Mouse (Mus musculus): ENCODE measurements at regions not wholly inside any gene's neighbourhood (a gene's known extent, or its start where the extent isn't known, plus 50 kb on each side); places are given as distances from the start of the nearest gene placed in this dataset.
A peak's percentile ranks its signal among the peaks of the same experiment; 100 is the strongest.
"Not testable (repeated sequence)": the region's sequence is repeated elsewhere in the genome, so short reads cannot be mapped to it uniquely, and the experiment has no call there.

GRCm38 (mm10) chr16:9016040-9016761 is 186.3 kb downstream of the 1810013L24Rik start:
- H3K9me3 ChIP-seq (replicated peaks): no peaks in the 10 kb centered on the region
- no peak overlapping the region for H3K27ac ChIP-seq (ENCODE audit: poor library complexity, severe bottlenecking)
- ATAC-seq (ENCODE audit: insufficient number of reproducible peaks, low FRiP score): no peak
- H3K4me3 ChIP-seq: peak overlapping the region; percentile 23
- H3K4me1 ChIP-seq (replicated peaks): 0 out of 2 replicates have a peak, but pooled peaks cover 5% of the 10 kb centered on the region
- WGBS: 60% methylated on average over 13 of the region's 13 CpGs
- H3K9ac ChIP-seq: no peak overlapping the region
- H3K27me3 ChIP-seq (replicated peaks): no peaks in the 10 kb centered on the region
- H3K36me3 ChIP-seq: no peaks in the 10 kb centered on the region
- peak overlapping the region; percentile 53 for H3K4me2 ChIP-seq

- Histone ChIP-seq H3K9me3 (replicated peaks) (no peaks in the 10 kb centered on the region), H3K9ac (no peak overlapping the region), H3K4me1 (replicated peaks) (0 out of 2 replicates have a peak, but pooled peaks cover 5% of the 10 kb centered on the region), H3K27me3 (replicated peaks) (no peaks in the 10 kb centered on the region), H3K36me3 (no peaks in the 10 kb centered on the region), H3K27ac (ENCODE audit: poor library complexity, severe bottlenecking) (no peak overlapping the region), H3K4me3 (no peak overlapping the region), H3K4me2 (peak overlapping the region; percentile 53; the same call in 1 of the 2 replicates)
- ATAC-seq (ENCODE audit: insufficient number of reproducible peaks, low FRiP score): no peak
- WGBS: 56% methylated on average over 7 of the region's 7 CpGs
Observed at GRCm38 (mm10) chr16:9016762-9017086, 186.8 kb downstream of the 1810013L24Rik start.

- no peaks in the 10 kb centered on the region for H3K27me3 ChIP-seq (replicated peaks)
- H3K9me3 ChIP-seq (replicated peaks): no peaks in the 10 kb centered on the region
- no peak overlapping the region for H3K4me3 ChIP-seq
- H3K4me1 ChIP-seq (replicated peaks): no peaks in the 10 kb centered on the region
- H3K4me2 ChIP-seq: no peak overlapping the region
- 73% methylated on average over 4 of the region's 4 CpGs for WGBS
- ATAC-seq (ENCODE audit: insufficient number of reproducible peaks, low FRiP score): no peak
- no peak overlapping the region for H3K9ac ChIP-seq
- no peaks in the 10 kb centered on the region for H3K36me3 ChIP-seq
- no peak overlapping the region for H3K27ac ChIP-seq (ENCODE audit: poor library complexity, severe bottlenecking)
Observed at GRCm38 (mm10) chr16:9030717-9031116, 200.8 kb downstream of the 1810013L24Rik start.

DNA sequence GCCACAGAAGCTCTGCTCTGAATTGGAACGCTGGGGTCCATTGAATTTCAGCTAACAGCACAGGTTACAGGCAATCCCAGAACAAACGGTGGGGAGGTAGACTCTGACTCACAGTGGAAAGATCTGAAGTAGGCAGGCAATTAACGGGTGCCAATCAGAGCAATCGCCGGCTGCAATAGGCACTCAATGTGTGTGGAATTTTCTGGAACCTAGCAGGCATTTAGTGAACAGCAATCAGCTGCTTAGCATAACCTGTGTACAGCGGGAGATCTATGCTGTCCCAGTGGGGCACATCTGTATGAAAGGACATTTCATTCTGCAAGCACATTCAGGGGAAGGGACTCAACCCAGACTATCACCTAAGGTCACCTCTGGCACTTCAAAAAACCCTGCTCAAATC is 213.4 kb downstream of the 1810013L24Rik start:
- 72% methylated on average over 6 of the region's 6 CpGs for WGBS
- Histone ChIP-seq H3K4me1 (replicated peaks) (no peaks in the 10 kb centered on the region), H3K9ac (no peak overlapping the region), H3K4me2 (no peak overlapping the region), H3K9me3 (replicated peaks) (no peaks in the 10 kb centered on the region), H3K36me3 (no peaks in the 10 kb centered on the region), H3K27me3 (replicated peaks) (no peaks in the 10 kb centered on the region), H3K4me3 (no peak overlapping the region), H3K27ac (ENCODE audit: poor library complexity, severe bottlenecking) (no peak overlapping the region)
- ATAC-seq (ENCODE audit: insufficient number of reproducible peaks, low FRiP score): no peak

DNA sequence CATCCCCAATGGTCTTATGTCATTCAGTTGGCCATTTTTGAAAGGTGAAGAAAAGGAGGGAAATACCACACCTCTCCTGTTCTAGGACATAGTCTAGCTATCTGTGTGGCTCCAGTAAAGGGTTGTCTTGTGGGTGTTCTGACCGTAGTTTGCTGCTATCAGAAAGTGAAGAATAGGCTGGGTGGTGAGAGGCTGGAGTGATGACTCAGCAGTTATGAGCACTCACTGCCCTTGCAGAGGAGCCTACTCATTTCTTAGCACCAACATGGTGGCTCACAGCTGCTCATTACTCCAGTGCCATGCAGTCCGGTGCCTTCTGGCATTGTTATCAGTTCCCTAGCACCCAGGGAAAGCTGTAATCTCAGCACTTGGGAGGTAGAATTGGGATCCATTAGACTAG is 217.0 kb downstream of the 1810013L24Rik start:
- peak; percentile 85 for ATAC-seq (ENCODE audit: insufficient number of reproducible peaks, low FRiP score)

DNA sequence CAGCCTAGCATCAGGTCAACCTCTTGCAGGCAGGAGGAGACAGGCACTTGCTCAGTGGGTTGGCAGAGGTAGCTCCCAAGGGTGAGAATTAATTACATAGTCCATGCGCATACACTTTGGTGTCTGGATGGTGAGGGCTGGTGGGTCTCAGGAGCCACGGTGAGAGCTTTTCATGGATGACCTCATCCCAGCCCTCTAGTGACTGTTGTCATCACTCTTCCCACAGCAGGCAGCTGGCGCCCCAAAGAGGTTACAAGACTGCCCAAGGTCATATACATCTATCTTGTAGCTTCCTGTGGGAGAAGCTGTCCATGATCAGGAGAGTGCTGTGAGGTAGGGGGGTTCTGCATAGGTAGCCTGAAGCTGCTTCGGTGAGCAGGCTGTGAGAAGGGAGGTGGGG is 224.5 kb downstream of the 1810013L24Rik start:
- peak; percentile 78 for ATAC-seq (ENCODE audit: insufficient number of reproducible peaks, low FRiP score)
- Histone ChIP-seq H3K4me1 (replicated peaks) (peaks cover 28% of the 10 kb centered on the region), H3K4me3 (0 out of 2 replicates have a peak overlapping the region, but pooled peaks have one; percentile 17), H3K9ac (no peak overlapping the region), H3K27me3 (replicated peaks) (no peaks in the 10 kb centered on the region), H3K27ac (ENCODE audit: poor library complexity, severe bottlenecking) (peak overlapping the region; percentile 70), H3K4me2 (peak overlapping the region; percentile 51), H3K36me3 (no peaks in the 10 kb centered on the region), H3K9me3 (replicated peaks) (0 out of 2 replicates have a peak, but pooled peaks cover 3% of the 10 kb centered on the region)
- 23% methylated on average over 4 of the region's 4 CpGs for WGBS

More for the DNA sequence above, 217.0 kb downstream of the 1810013L24Rik start:
- H3K9me3 ChIP-seq (replicated peaks): 0 out of 2 replicates have a peak, but pooled peaks cover 3% of the 10 kb centered on the region
- no peak overlapping the region for H3K9ac ChIP-seq
- no peak overlapping the region for H3K27ac ChIP-seq (ENCODE audit: poor library complexity, severe bottlenecking)
- no peaks in the 10 kb centered on the region for H3K4me1 ChIP-seq (replicated peaks)
- 41% methylated on average over 2 of the region's 2 CpGs for WGBS
- no peaks in the 10 kb centered on the region for H3K36me3 ChIP-seq
- H3K4me3 ChIP-seq: no peak overlapping the region
- no peaks in the 10 kb centered on the region for H3K27me3 ChIP-seq (replicated peaks)
- H3K4me2 ChIP-seq: no peak overlapping the region

DNA sequence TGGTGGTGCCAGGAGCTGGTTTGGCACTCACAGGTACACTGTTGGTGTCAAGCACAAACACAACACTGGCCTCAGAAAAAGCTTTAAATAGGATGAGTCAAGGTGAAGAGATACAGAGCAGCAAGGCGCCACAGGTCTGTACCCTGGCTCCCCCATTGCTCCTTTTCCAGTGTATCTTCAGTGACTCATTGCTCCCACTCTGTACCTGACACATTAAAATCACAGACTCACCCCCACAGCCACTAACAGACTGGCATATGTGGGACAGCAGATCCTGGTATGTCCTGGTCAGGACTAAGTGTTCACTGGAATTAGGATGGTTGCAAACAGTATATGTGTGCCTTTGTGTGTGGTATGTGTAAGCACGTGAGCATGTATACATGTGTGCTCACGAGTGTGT is 226.5 kb downstream of the 1810013L24Rik start:
- H3K36me3 ChIP-seq: no peaks in the 10 kb centered on the region
- no peak overlapping the region for H3K4me3 ChIP-seq
- H3K9ac ChIP-seq: no peak overlapping the region
- H3K4me1 ChIP-seq (replicated peaks): peaks cover 28% of the 10 kb centered on the region
- no peaks in the 10 kb centered on the region for H3K9me3 ChIP-seq (replicated peaks)
- H3K27ac ChIP-seq (ENCODE audit: poor library complexity, severe bottlenecking): no peak overlapping the region
- H3K4me2 ChIP-seq: peak overlapping the region; percentile 51
- H3K27me3 ChIP-seq (replicated peaks): no peaks in the 10 kb centered on the region
- no peak for ATAC-seq (ENCODE audit: insufficient number of reproducible peaks, low FRiP score)
- 74% methylated on average over 3 of the region's 3 CpGs for WGBS

GRCm38 (mm10) chr16:9071526-9071925 is 241.6 kb downstream of the 1810013L24Rik start:
- H3K9me3 ChIP-seq (replicated peaks): no peaks in the 10 kb centered on the region
- no peak for ATAC-seq (ENCODE audit: insufficient number of reproducible peaks, low FRiP score)
- H3K27ac ChIP-seq (ENCODE audit: poor library complexity, severe bottlenecking): no peak overlapping the region
- H3K9ac ChIP-seq: no peak overlapping the region
- H3K36me3 ChIP-seq: no peaks in the 10 kb centered on the region
- no peaks in the 10 kb centered on the region for H3K4me1 ChIP-seq (replicated peaks)
- H3K4me3 ChIP-seq: no peak overlapping the region
- WGBS: 85% methylated on average over 4 of the region's 4 CpGs
- H3K4me2 ChIP-seq: no peak overlapping the region
- H3K27me3 ChIP-seq (replicated peaks): no peaks in the 10 kb centered on the region

DNA sequence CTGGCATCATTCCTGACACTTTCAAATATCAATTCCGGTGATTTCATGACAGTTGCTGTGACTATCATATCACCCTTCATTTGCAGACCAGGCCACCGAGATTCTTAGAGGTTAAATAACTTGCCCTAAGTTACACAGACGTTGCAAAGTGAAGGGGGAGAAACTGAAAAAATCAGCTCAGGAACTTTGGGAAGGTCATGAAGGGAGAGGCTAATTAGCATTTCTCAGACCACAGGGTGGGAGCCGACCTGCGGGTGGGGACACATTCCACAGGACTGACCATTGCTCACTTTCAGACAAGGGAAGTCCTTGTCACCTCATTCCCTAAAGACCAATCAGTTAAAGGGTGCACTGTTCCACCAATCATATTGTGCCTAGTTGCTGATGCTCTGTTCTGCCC is 242.1 kb downstream of the 1810013L24Rik start:
- H3K9ac ChIP-seq; H3K4me1 ChIP-seq (replicated peaks); H3K4me3 ChIP-seq; H3K9me3 ChIP-seq (replicated peaks); H3K36me3 ChIP-seq; H3K27ac ChIP-seq (ENCODE audit: poor library complexity, severe bottlenecking); ATAC-seq (ENCODE audit: insufficient number of reproducible peaks, low FRiP score); H3K27me3 ChIP-seq (replicated peaks); H3K4me2 ChIP-seq: not testable (repeated sequence)
- WGBS: 75% methylated on average over 5 of the region's 5 CpGs

DNA sequence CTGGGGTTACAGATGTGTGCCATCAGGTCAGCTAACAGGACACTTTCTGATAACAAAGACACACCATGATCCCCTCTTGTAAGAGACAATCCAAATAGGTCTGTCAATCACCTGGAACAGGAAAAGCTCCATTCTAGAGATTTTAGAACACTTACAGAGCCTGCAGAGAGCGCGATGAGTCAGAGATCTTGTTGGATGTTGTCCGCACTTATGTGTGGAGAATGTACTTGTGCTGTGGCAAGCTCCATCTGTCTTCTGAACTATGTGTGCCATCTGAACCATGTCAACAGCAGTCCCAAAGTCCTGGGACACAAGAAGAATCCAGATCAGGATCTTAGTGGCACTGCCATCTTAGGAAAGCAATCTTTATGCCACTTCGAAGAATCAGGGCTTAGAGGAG is 244.4 kb downstream of the 1810013L24Rik start:
- Histone ChIP-seq H3K4me1 (replicated peaks) (no peaks in the 10 kb centered on the region), H3K36me3 (no peaks in the 10 kb centered on the region), H3K4me3 (no peak overlapping the region), H3K4me2 (no peak overlapping the region), H3K27ac (ENCODE audit: poor library complexity, severe bottlenecking) (no peak overlapping the region), H3K9ac (no peak overlapping the region), H3K27me3 (replicated peaks) (no peaks in the 10 kb centered on the region), H3K9me3 (replicated peaks) (no peaks in the 10 kb centered on the region)
- ATAC-seq (ENCODE audit: insufficient number of reproducible peaks, low FRiP score): no peak
- 81% methylated on average over 4 of the region's 4 CpGs for WGBS

- ATAC-seq (ENCODE audit: insufficient number of reproducible peaks, low FRiP score): no peak
- H3K4me2 ChIP-seq: no peak overlapping the region
- 67% methylated on average over 2 of the region's 2 CpGs for WGBS
Observed at GRCm38 (mm10) chr16:9077451-9077850, 247.6 kb downstream of the 1810013L24Rik start.

GRCm38 (mm10) chr16:9078405-9078942 is 248.6 kb downstream of the 1810013L24Rik start:
- H3K27me3 ChIP-seq (replicated peaks): no peaks in the 10 kb centered on the region
- no peaks in the 10 kb centered on the region for H3K36me3 ChIP-seq
- no peak overlapping the region for H3K4me2 ChIP-seq
- no peaks in the 10 kb centered on the region for H3K4me1 ChIP-seq (replicated peaks)
- WGBS: 77% methylated on average over 4 of the region's 4 CpGs
- no peak overlapping the region for H3K4me3 ChIP-seq
- H3K9me3 ChIP-seq (replicated peaks): no peaks in the 10 kb centered on the region
- no peak for ATAC-seq (ENCODE audit: insufficient number of reproducible peaks, low FRiP score)
- no peak overlapping the region for H3K9ac ChIP-seq
- H3K27ac ChIP-seq (ENCODE audit: poor library complexity, severe bottlenecking): no peak overlapping the region

More at GRCm38 (mm10) chr16:9077451-9077850, 247.6 kb downstream of the 1810013L24Rik start:
- no peak overlapping the region for H3K4me3 ChIP-seq
- H3K36me3 ChIP-seq: no peaks in the 10 kb centered on the region
- no peaks in the 10 kb centered on the region for H3K9me3 ChIP-seq (replicated peaks)
- H3K27me3 ChIP-seq (replicated peaks): no peaks in the 10 kb centered on the region
- H3K4me1 ChIP-seq (replicated peaks): no peaks in the 10 kb centered on the region
- no peak overlapping the region for H3K27ac ChIP-seq (ENCODE audit: poor library complexity, severe bottlenecking)
- H3K9ac ChIP-seq: no peak overlapping the region
